Mouse (Mus musculus) brain, embryonic 14.5 days (tissue): Measurements from ENCODE around the gene Slc39a9. TPM values are rescaled to one million over a fixed set of nuclear protein-coding genes. Genes with fewer than 3 reads are reported as not detected.

ENCODE experiments used
- DNase-seq: peaks from one replicate; pipeline ENCODE4 v3.0.0-alpha.2; 2011; ENCODE audit warnings: low read depth
- CTCF ChIP-seq: fragments of 200-500 bp; IDR thresholded peaks from 2 replicates; pipeline ENCODE4 v1.5.1; 2012; ENCODE audit warnings: inconsistent platforms, mild to moderate bottlenecking, moderate library complexity, borderline replicate concordance; ENCODE audit not compliant: insufficient read depth, insufficient read length; ENCODE audit errors: extremely low read depth
- POLR2A ChIP-seq: fragments of 200-500 bp; IDR thresholded peaks from 2 replicates; pipeline ENCODE4 v1.6.1; 2012; ENCODE audit warnings: mild to moderate bottlenecking, inconsistent platforms, borderline replicate concordance; ENCODE audit not compliant: poor library complexity, insufficient read depth, insufficient read length, severe bottlenecking; ENCODE audit errors: extremely low read depth
- polyA plus RNA-seq: library from polyadenylated mRNA; depleted of rRNA; stranded (reverse); fragments of >200 nt; gene quantifications from 2 replicates; pipeline ENCODE4 v1.2.3, GENCODE M21; 2012

Slc39a9 gene
- polyA plus RNA-seq, 1 experiment = 38.2 TPM

DNA sequence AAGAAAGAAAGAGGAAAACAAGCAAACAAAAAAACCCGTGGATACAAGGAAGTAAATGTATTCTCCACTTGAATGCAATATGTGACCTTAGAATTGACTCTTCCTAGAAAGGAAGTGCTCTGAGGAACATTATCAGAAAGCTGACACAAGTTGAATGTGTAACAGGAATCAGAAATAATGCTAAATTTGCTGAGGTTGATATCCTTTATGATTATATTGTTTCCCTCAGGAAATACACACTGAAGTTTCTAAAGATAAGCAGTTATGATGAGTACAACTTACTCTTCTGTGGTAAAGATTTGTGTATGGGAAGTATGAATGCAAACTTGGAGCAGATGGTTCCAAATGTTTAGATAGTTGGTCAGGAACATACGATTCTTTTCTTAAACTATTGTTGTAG is 24.7 kb downstream of the Slc39a9 start:
- TF ChIP-seq POLR2A (no peak), CTCF (no peak)
- DNase-seq = no peak

DNA sequence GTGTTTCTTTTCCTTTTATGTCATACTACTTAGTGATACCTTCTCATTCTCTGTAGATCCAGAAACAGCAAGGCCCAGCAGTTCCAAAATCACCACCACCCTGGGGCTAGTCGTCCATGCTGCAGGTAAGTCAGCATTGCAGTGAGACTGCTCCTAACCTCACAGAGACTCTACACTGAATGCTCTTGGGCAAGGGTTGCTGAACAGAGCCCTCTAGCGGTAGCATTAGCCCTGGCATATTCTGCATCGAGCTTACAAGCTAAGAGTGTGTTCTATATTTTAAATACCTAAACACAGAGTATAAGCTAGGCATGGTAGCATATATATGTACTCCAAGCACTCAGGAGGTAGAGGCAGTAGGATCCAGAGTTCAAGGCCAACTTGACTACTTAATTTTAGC is 29.5 kb downstream of the Slc39a9 start:
- DNase-seq = peak; percentile 80
- TF ChIP-seq POLR2A = no peak
- peak; percentile 79 for TF ChIP-seq CTCF

- TF ChIP-seq POLR2A = no peak
- peak; percentile 77; the same call in 1 of the 2 replicates for TF ChIP-seq CTCF
- peak; percentile 51 for DNase-seq
Measured at GRCm38 (mm10) chr12:80681340-80681739, 37.7 kb downstream of the Slc39a9 start.

GRCm38 (mm10) chr12:80683554-80683953 is 39.9 kb downstream of the Slc39a9 start:
- DNase-seq = no peak
- TF ChIP-seq CTCF (no peak), POLR2A (no peak)

DNA sequence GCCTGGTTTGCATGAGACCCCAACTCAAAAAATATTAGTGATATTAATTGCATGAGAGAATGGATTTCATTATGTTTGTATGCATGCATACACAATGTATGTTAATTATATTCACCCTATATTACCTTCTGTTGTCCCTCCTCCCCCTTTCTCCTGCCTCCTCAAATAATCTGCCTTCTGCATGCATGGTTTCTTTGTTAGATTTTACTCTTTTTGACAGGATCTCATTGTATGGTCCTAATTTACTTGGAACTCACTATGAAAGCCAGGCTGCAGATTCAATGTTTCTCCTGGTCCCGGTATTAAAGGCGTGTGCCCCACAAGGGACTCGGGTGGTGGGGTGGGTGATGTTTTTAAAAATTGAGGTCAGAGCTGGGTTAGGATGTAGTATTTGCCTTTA is 40.6 kb downstream of the Slc39a9 start:
- TF ChIP-seq POLR2A = no peak
- TF ChIP-seq CTCF = no peak
- DNase-seq = no peak

DNA sequence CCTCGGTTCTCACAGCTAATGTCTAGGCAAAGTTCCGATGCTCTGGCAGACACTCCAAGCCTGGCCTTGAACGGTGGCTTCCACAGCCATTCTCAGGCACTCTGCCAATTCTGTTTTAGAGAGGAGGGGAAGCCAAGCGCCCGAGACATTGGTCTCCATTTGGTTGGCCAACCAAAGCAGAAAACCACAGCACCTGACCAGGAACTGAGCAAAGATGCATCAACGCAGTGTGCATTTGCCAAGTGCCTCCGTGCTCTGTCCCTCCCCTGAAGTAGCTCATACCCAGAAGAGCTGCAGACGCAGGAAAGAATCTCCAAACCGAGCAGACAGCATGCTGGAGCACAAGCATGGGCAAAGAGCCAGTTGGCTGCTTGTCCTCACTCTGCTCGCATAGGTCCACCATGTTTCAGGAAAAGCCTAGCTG is 44.1 kb downstream of the Slc39a9 start:
- DNase-seq = peak; percentile 88
- TF ChIP-seq POLR2A (no peak), CTCF (no peak)

DNA sequence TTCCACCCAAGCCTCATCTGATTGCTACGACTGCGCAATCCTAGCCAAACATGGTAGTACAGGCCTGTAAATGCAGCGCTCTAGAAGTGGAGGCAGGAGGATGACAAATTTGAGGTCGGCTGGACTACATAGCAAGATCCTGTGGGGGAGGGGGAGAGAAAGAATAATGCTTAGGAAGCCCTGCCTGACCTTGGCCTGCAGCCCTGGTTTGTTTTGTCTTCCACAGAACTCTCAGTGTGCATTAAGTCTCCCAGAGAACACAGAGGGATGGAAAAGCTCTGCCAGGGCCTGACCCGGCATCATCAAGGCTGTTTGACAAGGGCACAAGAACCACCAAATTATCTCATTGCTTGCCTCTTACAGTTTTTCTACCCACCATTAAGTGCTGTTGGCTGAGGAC is 46.0 kb downstream of the Slc39a9 start:
- DNase-seq = peak; percentile 39
- TF ChIP-seq CTCF (no peak), POLR2A (no peak)

GRCm38 (mm10) chr12:80691671-80692091 is 48.0 kb downstream of the Slc39a9 start:
- peak; percentile 14 for DNase-seq
- no peak for TF ChIP-seq POLR2A
- TF ChIP-seq CTCF = no peak

DNA sequence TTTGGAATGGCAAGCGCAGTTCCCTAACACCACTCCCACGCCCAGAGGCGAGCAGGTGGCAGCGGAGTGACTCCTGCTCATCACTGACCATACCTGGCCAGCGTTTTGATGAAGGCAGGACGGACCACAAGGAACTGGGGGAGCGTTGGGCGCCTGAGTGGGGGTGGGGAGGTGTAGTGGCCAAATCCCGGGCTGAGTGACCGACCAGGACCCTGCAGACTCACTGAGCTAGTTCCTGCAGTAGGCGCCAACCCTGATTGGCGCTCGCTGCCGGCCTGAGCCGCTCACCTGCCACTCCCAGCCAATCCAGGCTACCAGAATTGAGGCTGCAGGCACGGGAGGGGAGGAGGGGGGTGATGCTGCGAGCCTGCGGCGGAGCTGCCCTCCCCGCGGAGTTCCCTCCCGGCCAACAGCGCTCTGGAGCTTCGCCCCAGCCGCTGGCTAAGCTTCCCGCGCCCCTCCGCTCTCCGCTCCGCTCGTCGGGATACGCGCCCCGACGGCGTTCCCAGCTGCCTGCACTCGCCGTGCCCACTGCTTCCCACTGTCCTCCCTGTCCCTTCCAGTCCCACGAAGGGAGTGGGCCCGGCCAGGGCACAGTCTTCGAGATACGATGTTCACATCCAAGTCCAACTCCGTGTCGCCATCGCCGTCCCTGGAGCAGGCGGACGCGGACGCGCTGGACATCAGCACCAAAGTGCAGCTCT is 48.7 kb downstream of the Slc39a9 start, which contains the start of gene Plekhd1:
TSS of gene Plekhd1 (plus strand) at position 323 of the 704 bp plus-strand sequence.
- TF ChIP-seq CTCF (no peak), POLR2A (no peak)
- DNase-seq = peak; percentile 61

- TF ChIP-seq POLR2A (no peak), CTCF (no peak)
- peak; percentile 23 for DNase-seq
Measured at GRCm38 (mm10) chr12:80693700-80694099, 50.0 kb downstream of the Slc39a9 start.

GRCm38 (mm10) chr12:80695004-80695403 is 51.3 kb downstream of the Slc39a9 start:
- no peak for DNase-seq
- TF ChIP-seq POLR2A = no peak
- TF ChIP-seq CTCF = no peak
